Mouse (Mus musculus): Measurements from ENCODE around the gene Zfp652. TPM values are rescaled to one million over a fixed set of nuclear protein-coding genes. Genes with fewer than 3 reads are reported as not detected.
A peak's percentile ranks its signal among the peaks of the same experiment; 100 is the strongest.

Zfp652 gene
- polyA plus RNA-seq, 1 experiment from 2014 or later = 28.4 TPM

- no peaks in the 10 kb centered on the region for H3K9me3 ChIP-seq
- H3K9ac ChIP-seq = peak overlapping the region; percentile 80
- peak overlapping the region; percentile 84 for H3K4me3 ChIP-seq
- 0 out of 2 replicates have a peak, but pooled peaks have one; percentile 2 for ATAC-seq (replicated peaks)
- H3K4me1 ChIP-seq = peaks cover 34% of the 10 kb centered on the region
- WGBS = under 1% methylated on average over 13 of the region's 13 CpGs
- peak overlapping the region; percentile 67 for H3K4me2 ChIP-seq
- H3K27me3 ChIP-seq (replicated peaks) = no peaks in the 10 kb centered on the region
- peak overlapping the region; percentile 95 for H3K27ac ChIP-seq
- no peaks in the 10 kb centered on the region for H3K36me3 ChIP-seq (replicated peaks)
Observed at GRCm38 (mm10) chr11:95713811-95714241, 1.4 kb downstream of the Zfp652 start.

DNA sequence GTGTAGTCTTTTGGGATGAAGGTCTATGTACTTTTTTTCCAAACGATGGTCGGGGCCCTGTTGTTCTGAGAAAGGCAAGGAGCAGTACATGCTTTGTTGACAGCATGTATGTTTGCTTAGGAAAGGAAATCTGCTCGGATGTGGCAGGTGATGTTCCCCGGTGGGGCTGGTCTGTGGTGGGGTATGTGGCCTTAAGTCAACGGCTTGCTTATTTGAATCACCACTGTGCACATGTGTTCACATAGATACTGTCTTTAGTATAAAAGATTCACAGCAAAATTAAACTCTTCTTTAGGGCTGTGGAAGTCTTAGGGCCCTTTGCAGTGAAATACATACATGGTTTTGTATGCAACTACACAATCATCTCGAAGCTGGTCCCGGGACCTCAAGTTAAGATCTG, 1.9 kb downstream of the Zfp652 start:
- 28% methylated on average over 7 of the region's 7 CpGs for WGBS
- no peaks in the 10 kb centered on the region for H3K27me3 ChIP-seq (replicated peaks)
- no peaks in the 10 kb centered on the region for H3K9me3 ChIP-seq
- H3K36me3 ChIP-seq (replicated peaks) = no peaks in the 10 kb centered on the region
- peak overlapping the region; percentile 95 for H3K27ac ChIP-seq
- H3K9ac ChIP-seq = peak overlapping the region; percentile 80
- H3K4me2 ChIP-seq = peak overlapping the region; percentile 67
- peaks cover 34% of the 10 kb centered on the region for H3K4me1 ChIP-seq
- peak overlapping the region; percentile 84 for H3K4me3 ChIP-seq
- no peak for ATAC-seq (replicated peaks)

DNA sequence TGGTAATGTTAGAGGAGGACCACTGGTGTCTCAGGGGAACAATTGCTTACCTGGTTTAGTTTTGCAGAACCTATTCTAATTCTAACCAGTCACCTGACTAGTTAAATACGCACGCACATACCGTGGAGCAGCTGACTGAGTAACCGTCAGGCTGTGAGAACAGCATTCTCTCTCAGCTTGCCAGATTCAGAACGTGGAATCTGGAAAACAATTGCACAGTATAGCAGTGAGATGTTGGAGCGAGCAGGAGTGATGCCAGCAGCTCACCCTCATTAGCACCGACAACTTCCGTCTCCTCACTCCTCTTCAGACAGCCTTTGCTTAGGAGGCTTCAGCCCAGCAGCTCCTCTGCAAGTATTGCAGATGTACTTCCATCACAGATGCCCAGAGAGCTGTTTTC, 3.7 kb downstream of the Zfp652 start:
- Histone ChIP-seq H3K27ac (no peak overlapping the region), H3K36me3 (replicated peaks) (no peaks in the 10 kb centered on the region), H3K9ac (no peak overlapping the region), H3K4me2 (0 out of 2 replicates have a peak overlapping the region, but pooled peaks have one; percentile 9), H3K9me3 (no peaks in the 10 kb centered on the region), H3K4me1 (peaks cover 34% of the 10 kb centered on the region), H3K27me3 (replicated peaks) (no peaks in the 10 kb centered on the region), H3K4me3 (no peak overlapping the region)
- no peak for ATAC-seq (replicated peaks)
- 58% methylated on average over 8 of the region's 8 CpGs for WGBS

- Histone ChIP-seq H3K4me3 (no peak overlapping the region), H3K9ac (no peak overlapping the region), H3K4me2 (no peak overlapping the region), H3K27ac (no peak overlapping the region), H3K36me3 (replicated peaks) (no peaks in the 10 kb centered on the region), H3K4me1 (peaks cover 26% of the 10 kb centered on the region), H3K9me3 (no peaks in the 10 kb centered on the region), H3K27me3 (replicated peaks) (no peaks in the 10 kb centered on the region)
- ATAC-seq (replicated peaks) = no peak
- 90% methylated on average over 3 of the region's 3 CpGs for WGBS
Observed at GRCm38 (mm10) chr11:95719356-95719755, 6.9 kb downstream of the Zfp652 start.

- no peak within 1 kb of the TSS for H3K4me3 ChIP-seq
- H3K27ac ChIP-seq = no peak within 1 kb of the TSS
- no peak within 1 kb of the TSS for H3K4me2 ChIP-seq
- no peaks in the 10 kb centered on the region for H3K27me3 ChIP-seq (replicated peaks)
- no peaks in the 10 kb centered on the region for H3K36me3 ChIP-seq (replicated peaks)
- H3K9ac ChIP-seq = no peak within 1 kb of the TSS
- 95% methylated on average over 5 of the region's 5 CpGs for WGBS
- no peaks in the 10 kb centered on the region for H3K4me1 ChIP-seq
- ATAC-seq (replicated peaks) = no peak
- no peaks in the 10 kb centered on the region for H3K9me3 ChIP-seq
Observed at GRCm38 (mm10) chr11:95723287-95723686, 10.8 kb downstream of the Zfp652 start, which contains the start of gene B130006D01Rik. B130006D01Rik (plus strand) TSS chr11:95723587.

DNA sequence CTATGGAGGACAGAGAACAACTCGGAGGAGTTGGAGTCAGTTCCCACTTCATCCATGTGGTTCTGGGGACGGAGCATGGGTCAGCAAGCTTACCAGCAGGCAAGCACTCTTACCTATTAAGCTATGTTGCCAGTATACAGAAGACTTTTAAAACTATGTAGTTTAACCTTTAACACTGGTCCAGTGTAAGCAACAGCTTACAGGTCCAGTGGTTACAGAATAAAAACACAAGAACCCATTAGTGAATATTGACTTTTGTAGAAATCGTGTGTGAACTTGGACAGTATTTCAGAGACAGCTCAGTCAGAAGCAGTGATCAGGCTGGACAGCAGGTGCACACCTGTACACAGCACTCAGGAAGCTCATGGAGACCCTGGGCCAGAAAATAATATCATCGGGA, 12.0 kb downstream of the Zfp652 start:
- 92% methylated on average over 4 of the region's 4 CpGs for WGBS
- Histone ChIP-seq H3K36me3 (replicated peaks) (no peaks in the 10 kb centered on the region), H3K4me3 (no peak overlapping the region)

GRCm38 (mm10) chr11:95726156-95726555, 13.7 kb downstream of the Zfp652 start:
- WGBS = 81% methylated on average over 4 of the region's 4 CpGs
- Histone ChIP-seq H3K4me3 (no peak overlapping the region), H3K4me1 (no peaks in the 10 kb centered on the region), H3K27ac (no peak overlapping the region), H3K27me3 (replicated peaks) (no peaks in the 10 kb centered on the region), H3K9me3 (no peaks in the 10 kb centered on the region), H3K36me3 (replicated peaks) (no peaks in the 10 kb centered on the region), H3K4me2 (no peak overlapping the region), H3K9ac (no peak overlapping the region)
- ATAC-seq (replicated peaks) = no peak

More for the DNA sequence above, 12.0 kb downstream of the Zfp652 start:
- Histone ChIP-seq H3K27ac (no peak overlapping the region), H3K27me3 (replicated peaks) (no peaks in the 10 kb centered on the region), H3K9ac (no peak overlapping the region), H3K9me3 (no peaks in the 10 kb centered on the region), H3K4me1 (no peaks in the 10 kb centered on the region), H3K4me2 (no peak overlapping the region)
- no peak for ATAC-seq (replicated peaks)

- Histone ChIP-seq H3K36me3 (replicated peaks) (no peaks in the 10 kb centered on the region), H3K27me3 (replicated peaks) (no peaks in the 10 kb centered on the region), H3K4me1 (no peaks in the 10 kb centered on the region), H3K9me3 (no peaks in the 10 kb centered on the region), H3K4me2 (no peak overlapping the region), H3K9ac (no peak overlapping the region), H3K27ac (no peak overlapping the region), H3K4me3 (no peak overlapping the region)
- WGBS = 87% methylated on average over 5 of the region's 5 CpGs
- ATAC-seq (replicated peaks) = no peak
Observed at GRCm38 (mm10) chr11:95727947-95728346, 15.5 kb downstream of the Zfp652 start.

- Histone ChIP-seq H3K27me3 (replicated peaks) (no peaks in the 10 kb centered on the region), H3K4me2 (no peak overlapping the region), H3K4me1 (no peaks in the 10 kb centered on the region), H3K9me3 (no peaks in the 10 kb centered on the region), H3K27ac (no peak overlapping the region), H3K9ac (no peak overlapping the region), H3K4me3 (no peak overlapping the region), H3K36me3 (replicated peaks) (no peaks in the 10 kb centered on the region)
- whole genome bisulfite sequencing = 82% methylated on average over 12 of the region's 12 CpGs
- ATAC-seq (replicated peaks) = no peak
Observed at GRCm38 (mm10) chr11:95728916-95729907, 16.7 kb downstream of the Zfp652 start.

GRCm38 (mm10) chr11:95734485-95734884, 22.0 kb downstream of the Zfp652 start:
- no peaks in the 10 kb centered on the region for H3K4me1 ChIP-seq
- no peak overlapping the region for H3K9ac ChIP-seq
- no peak overlapping the region for H3K27ac ChIP-seq
- no peak for ATAC-seq (replicated peaks)
- WGBS = 91% methylated on average over 2 of the region's 2 CpGs
- H3K9me3 ChIP-seq = no peaks in the 10 kb centered on the region
- H3K27me3 ChIP-seq (replicated peaks) = no peaks in the 10 kb centered on the region
- no peaks in the 10 kb centered on the region for H3K36me3 ChIP-seq (replicated peaks)
- H3K4me3 ChIP-seq = no peak overlapping the region
- H3K4me2 ChIP-seq = no peak overlapping the region

- H3K27me3 ChIP-seq (replicated peaks) = no peaks in the 10 kb centered on the region
- ATAC-seq (replicated peaks) = no peak
- H3K4me2 ChIP-seq = no peak overlapping the region
- H3K9me3 ChIP-seq = no peaks in the 10 kb centered on the region
- no peak overlapping the region for H3K4me3 ChIP-seq
- 91% methylated on average over 3 of the region's 3 CpGs for WGBS
- H3K4me1 ChIP-seq = no peaks in the 10 kb centered on the region
- no peaks in the 10 kb centered on the region for H3K36me3 ChIP-seq (replicated peaks)
- H3K9ac ChIP-seq = no peak overlapping the region
- H3K27ac ChIP-seq = no peak overlapping the region
Observed at GRCm38 (mm10) chr11:95737811-95738210, 25.3 kb downstream of the Zfp652 start.

DNA sequence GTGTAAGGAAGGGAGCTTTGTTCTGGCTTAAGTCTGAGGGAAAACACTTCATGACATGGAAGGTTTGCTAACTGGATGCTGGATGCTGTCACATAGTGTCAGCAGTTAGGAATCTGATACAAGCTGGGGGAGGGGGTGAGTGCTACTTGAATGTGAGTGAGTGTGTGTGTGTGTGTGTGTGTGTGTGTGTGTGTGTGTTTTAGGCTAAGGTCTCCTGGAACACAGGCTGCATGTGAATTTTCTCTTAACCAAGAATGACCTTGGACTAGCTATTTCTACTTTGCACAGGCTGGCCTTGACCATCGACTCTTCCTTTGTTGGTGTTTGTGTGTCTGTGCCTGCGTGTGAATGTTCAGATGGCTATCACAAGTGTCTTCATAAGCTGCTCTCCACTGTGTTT, 32.0 kb downstream of the Zfp652 start:
- 87% methylated on average over 2 of the region's 2 CpGs for WGBS
- no peak for ATAC-seq (replicated peaks)

More for the DNA sequence above, 32.0 kb downstream of the Zfp652 start:
- Histone ChIP-seq H3K4me3 (no peak overlapping the region), H3K9me3 (no peaks in the 10 kb centered on the region), H3K27ac (no peak overlapping the region), H3K27me3 (replicated peaks) (no peaks in the 10 kb centered on the region), H3K36me3 (replicated peaks) (0 out of 2 replicates have a peak, but pooled peaks cover 3% of the 10 kb centered on the region), H3K4me1 (0 out of 2 replicates have a peak, but pooled peaks cover 2% of the 10 kb centered on the region), H3K4me2 (no peak overlapping the region), H3K9ac (no peak overlapping the region)
